Mouse (Mus musculus) CH12.LX (cell line): ENCODE data around the gene Ednrb. TPM values are rescaled to one million over a fixed set of nuclear protein-coding genes. Genes with fewer than 3 reads are reported as not detected.

Experiments used
- DNase-seq: peaks from one replicate; pipeline ENCODE4 v3.0.0-alpha.2; 2013; ENCODE audit errors: extremely low read depth
- H3K27ac ChIP-seq: 2 replicates; pipeline ENCODE4 v1.5.1; 2012; ENCODE audit warnings: low read depth, mild to moderate bottlenecking, control low read depth, moderate library complexity; ENCODE audit not compliant: insufficient read depth
- H3K27me3 ChIP-seq: replicated peaks from 2 replicates; pipeline ENCODE3; 2012; ENCODE audit warnings: inconsistent platforms
- H3K36me3 ChIP-seq, 2 experiments: replicated peaks in 1 of 2; 2 replicates each; pipeline versions ENCODE3 to v1.6.1; 2012; ENCODE audit warnings: inconsistent platforms in 1 of 2, low read length in 1 of 2, mild to moderate bottlenecking in 1 of 2, mixed read lengths in 1 of 2, moderate library complexity in 1 of 2; ENCODE audit not compliant: control insufficient read depth in 1 of 2, insufficient read depth in 1 of 2
- H3K4me1 ChIP-seq, 2 experiments: 2 replicates each; pipeline ENCODE4 v1.6.1; 2012; ENCODE audit warnings: inconsistent platforms in 1 of 2, moderate library complexity in 1 of 2; ENCODE audit not compliant: insufficient read depth in 2 of 2, control insufficient read depth in 1 of 2
- H3K4me2 ChIP-seq: 2 replicates; pipeline ENCODE4 v1.6.1; 2012; ENCODE audit warnings: low read depth, mild to moderate bottlenecking, control low read depth; ENCODE audit not compliant: poor library complexity, insufficient read depth, severe bottlenecking
- H3K4me3 ChIP-seq, 3 experiments: fragments of 150-350 bp in 1 of 3; sonication (generic) in 1 of 3; replicated peaks in 1 of 3; 2 replicates each; pipeline versions ENCODE3 to v1.5.1; 2011 to 2012; ENCODE audit warnings: low read depth in 2 of 3, low read length in 2 of 3, mild to moderate bottlenecking in 2 of 3, moderate library complexity in 2 of 3, control low read depth in 1 of 3, improper control_type of control experiment in 1 of 3, inconsistent platforms in 1 of 3, mixed read lengths in 1 of 3; ENCODE audit not compliant: poor library complexity in 1 of 3
- H3K79me2 ChIP-seq: replicated peaks from 2 replicates; pipeline ENCODE4 v1.6.1; 2012; ENCODE audit warnings: mild to moderate bottlenecking, moderate library complexity; ENCODE audit not compliant: control insufficient read depth, poor library complexity, insufficient read depth, severe bottlenecking; ENCODE audit errors: extremely low read depth
- H3K9ac ChIP-seq: 2 replicates; pipeline ENCODE4 v1.6.1; 2012; ENCODE audit warnings: low read depth, mild to moderate bottlenecking, control low read depth, moderate library complexity; ENCODE audit not compliant: insufficient read depth
- H3K9me3 ChIP-seq: replicated peaks from 2 replicates; pipeline ENCODE3; 2012; ENCODE audit warnings: low read length, inconsistent platforms, mixed read lengths
- CHD2 ChIP-seq: IDR thresholded peaks from 2 replicates; pipeline ENCODE4 v1.6.1; 2011; ENCODE audit warnings: low read length, improper control_type of control experiment
- E2F4 ChIP-seq: IDR thresholded peaks from 2 replicates; pipeline ENCODE4 v1.6.1; 2011; ENCODE audit warnings: low read depth, low read length, improper control_type of control experiment; ENCODE audit not compliant: insufficient replicate concordance
- GABPA ChIP-seq: IDR thresholded peaks from 2 replicates; pipeline ENCODE4 v1.6.1; 2012; ENCODE audit warnings: low read depth, low read length, improper control_type of control experiment, inconsistent platforms; ENCODE audit not compliant: insufficient replicate concordance
- HCFC1 ChIP-seq: IDR thresholded peaks from 2 replicates; pipeline ENCODE4 v1.6.1; 2012; ENCODE audit warnings: low read depth, mild to moderate bottlenecking, inconsistent platforms, low read length, improper control_type of control experiment
- IRF4 ChIP-seq: IDR thresholded peaks from 2 replicates; pipeline ENCODE4 v1.6.1; 2014; ENCODE audit warnings: low read depth, mild to moderate bottlenecking, inconsistent platforms, low read length, improper control_type of control experiment
- MAFK ChIP-seq: IDR thresholded peaks from 2 replicates; pipeline ENCODE4 v1.6.1; 2011; ENCODE audit warnings: low read length, improper control_type of control experiment; ENCODE audit not compliant: insufficient replicate concordance
- MAX ChIP-seq: IDR thresholded peaks from 2 replicates; pipeline ENCODE4 v1.6.1; 2011; ENCODE audit warnings: low read length, improper control_type of control experiment
- MYC ChIP-seq: IDR thresholded peaks from 2 replicates; pipeline ENCODE4 v1.6.1; 2011; ENCODE audit warnings: low read depth, mild to moderate bottlenecking, improper control_type of control experiment, low read length
- POLR2AphosphoS2 ChIP-seq: IDR thresholded peaks from 2 replicates; pipeline ENCODE4 v1.6.1; 2011; ENCODE audit warnings: low read depth, low read length, improper control_type of control experiment
- SMC3 ChIP-seq: IDR thresholded peaks from 2 replicates; pipeline ENCODE4 v1.6.1; 2011; ENCODE audit warnings: low read depth, low read length, improper control_type of control experiment
- USF1 ChIP-seq: IDR thresholded peaks from 2 replicates; pipeline ENCODE4 v1.6.1; 2014; ENCODE audit warnings: low read depth, mild to moderate bottlenecking, inconsistent platforms, low read length, improper control_type of control experiment
- USF2 ChIP-seq: conservative IDR thresholded peaks from 2 replicates; pipeline ENCODE4 v1.6.1; 2011; ENCODE audit warnings: low read depth, low read length, improper control_type of control experiment
- ZC3H11A ChIP-seq: IDR thresholded peaks from 2 replicates; pipeline ENCODE4 v1.6.1; 2012; ENCODE audit warnings: low read depth, mild to moderate bottlenecking, inconsistent platforms, low read length, improper control_type of control experiment
- ZMIZ1 ChIP-seq: IDR thresholded peaks from 2 replicates; pipeline ENCODE4 v1.6.1; 2012; ENCODE audit warnings: low read depth, mild to moderate bottlenecking, inconsistent platforms, low read length, improper control_type of control experiment
- ZNF384 ChIP-seq: IDR thresholded peaks from 2 replicates; pipeline ENCODE4 v1.6.1; 2012; ENCODE audit warnings: low read depth, low read length, improper control_type of control experiment, inconsistent platforms
- dilution Hi-C: fragments of 300-500 bp; cut with MboI; formaldehyde crosslinking; loops from 2 replicates; pipeline ENCODE4 v1.14.3; 2020; ENCODE audit warnings: low sequenced_read_pairs; ENCODE audit not compliant: extremely low pct_unique_long_range_greater_than_20kb, extremely low pct_ligation_motif_present
- in situ Hi-C: fragments of 300-500 bp; cut with MboI; formaldehyde crosslinking; loops from 3 replicates; pipeline ENCODE4 v1.14.3; 2019; ENCODE audit warnings: low sequenced_read_pairs, low pct_ligation_motif_present, low pct_unique_long_range_greater_than_20kb, mixed read lengths
- polyA plus RNA-seq: library from polyadenylated mRNA; unstranded; fragments of >175 nt; gene quantifications from 2 replicates; pipeline ENCODE4 v1.2.1, GENCODE M21; 2012; ENCODE audit warnings: low read depth; ENCODE audit not compliant: insufficient read length
- total RNA-seq, 2 experiments: library from RNA; depleted of rRNA; stranded (reverse); fragments of 300-350 nt in 1 of 2; fragments of >200 nt in 1 of 2; gene quantifications; 2 replicates each; pipeline ENCODE4 v1.2.3; 2012 to 2014

Gene Ednrb
- total and polyA plus RNA-seq, 3 experiments, result not detected

DNA sequence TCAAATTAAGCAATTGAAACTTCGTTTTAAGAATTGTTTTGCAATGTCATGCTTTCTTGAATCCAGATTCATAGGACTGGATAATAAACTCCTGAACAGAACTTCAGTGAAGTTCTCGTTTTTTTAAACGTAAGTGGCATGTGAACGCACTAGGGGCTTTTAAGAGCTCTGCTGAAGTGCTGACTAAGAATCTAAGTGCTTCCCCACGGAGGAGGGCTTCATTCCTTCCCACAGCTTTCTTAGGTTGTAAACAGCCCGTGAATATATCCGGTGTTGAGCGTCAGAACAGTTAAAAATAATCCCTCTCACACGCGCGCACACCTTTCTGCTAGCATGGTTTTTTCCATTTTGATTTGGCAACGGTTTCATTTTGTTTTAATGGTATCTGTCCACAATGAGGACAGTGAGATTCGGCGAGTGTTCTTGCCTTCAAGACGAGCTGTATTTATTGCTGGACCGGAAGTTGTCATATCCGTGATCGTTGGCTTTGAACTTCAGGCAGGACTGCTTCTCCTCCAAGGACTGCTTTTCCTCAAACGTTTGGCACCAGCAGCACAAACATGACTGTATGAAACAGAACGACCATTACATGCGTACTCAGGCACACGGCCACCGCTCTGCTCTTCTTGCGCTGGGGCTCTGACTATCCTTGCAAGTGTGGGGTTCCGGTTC lies 27.4 kb downstream of the Ednrb start:
- Histone ChIP-seq H3K9ac (peak overlapping the region; percentile 56; the same call in 1 of the 2 replicates), H3K9me3 (no peaks in the 10 kb centered on the region), H3K36me3 (no peaks in the 10 kb centered on the region), H3K4me1 (peaks cover 4 to 8% of the 10 kb centered on the region in 2 experiments; a peak in 3 of 4 replicates), H3K4me2 (peak overlapping the region; percentile 98), H3K79me2 (no peaks in the 10 kb centered on the region), H3K4me3 (peak overlapping the region in 1 of 3 experiments; percentile 3), H3K27me3 (no peaks in the 10 kb centered on the region), H3K27ac (no peak overlapping the region)
- dilution Hi-C loops, result no loop called here
- in situ Hi-C loops, result no loop called here
- no peak for TF ChIP-seq E2F4
- TF ChIP-seq POLR2AphosphoS2, result no peak
- no peak for DNase-seq

GRCm38 (mm10) chr14:103815542-103815941 lies 28.7 kb downstream of the Ednrb start:
- no peaks in the 10 kb centered on the region for H3K79me2 ChIP-seq
- dilution Hi-C loops, result no loop called here
- no peaks in the 10 kb centered on the region for H3K36me3 ChIP-seq
- H3K4me3 ChIP-seq, result no peak overlapping the region
- H3K9ac ChIP-seq, result no peak overlapping the region
- no peak overlapping the region for H3K4me2 ChIP-seq
- H3K27me3 ChIP-seq, result no peaks in the 10 kb centered on the region
- TF ChIP-seq HCFC1, result no peak
- no peak for TF ChIP-seq E2F4
- TF ChIP-seq ZNF384, result no peak
- no peak for TF ChIP-seq MYC
- no peak for TF ChIP-seq IRF4
- TF ChIP-seq SMC3, result no peak
- no peak for TF ChIP-seq ZMIZ1
- TF ChIP-seq MAFK, result no peak
- no peak for TF ChIP-seq CHD2
- no peak for TF ChIP-seq GABPA
- no peak for TF ChIP-seq ZC3H11A
- no peak for TF ChIP-seq POLR2AphosphoS2
- TF ChIP-seq USF1, result no peak
- no peak for TF ChIP-seq USF2
- no peak for TF ChIP-seq MAX
- DNase-seq, result no peak
- in situ Hi-C loops, result no loop called here
- no peaks in the 10 kb centered on the region for H3K9me3 ChIP-seq
- no peak overlapping the region for H3K27ac ChIP-seq
- H3K4me1 ChIP-seq, result peaks cover 4 to 8% of the 10 kb centered on the region in 2 experiments; a peak in 3 of 4 replicates
